Mouse (Mus musculus) small intestine, adult 10 weeks (tissue): ENCODE results near the gene Vwa3a. TPM values are rescaled to one million over a fixed set of nuclear protein-coding genes. Genes with fewer than 3 reads are reported as not detected.

Experiments
- polyA plus RNA-seq: library from polyadenylated mRNA; stranded (reverse); fragments of 350-450 nt; fragmentation: Illumina TruSeq; extraction: RNeasy Lipid Tissue Mini Kit (QIAGEN cat#74804); gene quantifications from one replicate; pipeline ENCODE4 v1.2.3, GENCODE M21; 2014; ENCODE audit warnings: low replicate concordance

The Vwa3a gene
- not detected for polyA plus RNA-seq

DNA sequence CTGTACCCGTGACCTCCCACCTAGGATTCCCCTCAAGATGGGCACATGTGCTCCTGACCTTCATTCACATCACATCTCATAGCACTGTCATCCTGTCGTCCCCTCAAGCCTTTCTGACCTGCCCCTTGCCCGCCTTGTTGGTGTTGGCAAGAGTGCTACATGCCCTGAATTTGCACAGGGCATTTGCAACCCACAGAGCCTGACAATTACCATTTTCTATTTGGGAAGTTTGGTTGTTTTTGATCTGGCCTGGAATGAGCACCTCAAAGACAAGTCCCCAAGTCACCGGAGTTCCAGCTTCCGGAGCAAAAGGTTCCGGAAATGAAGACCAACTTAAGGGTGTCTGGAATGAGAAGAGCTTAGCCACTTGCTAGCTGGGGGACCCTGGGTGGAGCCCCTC is at the start of gene Vwa3a:
Gene Vwa3a (plus strand): TSS at position 301 of the 400 bp plus-strand sequence.

DNA sequence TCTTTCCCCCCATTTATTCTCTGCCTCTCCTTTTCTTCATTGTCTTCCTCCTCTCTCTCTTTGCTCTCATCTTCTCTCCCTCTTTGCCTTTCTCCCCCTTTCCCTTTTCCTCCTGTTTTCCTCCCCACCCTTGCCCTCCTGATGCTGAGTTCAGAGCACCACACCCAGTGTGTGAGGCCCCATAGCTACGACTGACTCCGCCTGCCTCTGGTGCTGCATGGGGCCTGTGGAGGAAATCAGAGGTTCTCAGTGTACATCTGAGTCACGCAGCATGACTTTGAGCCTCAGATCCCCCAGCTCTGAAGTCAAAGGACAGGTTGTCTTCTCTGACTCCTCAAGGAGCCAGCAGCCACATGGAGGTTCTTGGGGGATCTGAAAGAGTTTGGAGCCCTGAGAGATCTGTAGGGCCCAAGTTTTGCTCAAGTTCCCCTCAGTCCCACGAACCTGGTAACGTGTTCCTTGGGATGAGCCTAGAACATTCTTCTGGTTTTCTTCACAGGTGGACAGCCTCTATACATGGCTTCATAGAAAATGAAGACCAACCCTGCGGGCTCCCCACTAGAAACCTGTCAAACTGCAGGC is 72.8 kb downstream of the Vwa3a start, which contains the start of gene Gm5737:
Gene Gm5737 (plus strand): TSS at position 532 of the 582 bp plus-strand sequence.

DNA sequence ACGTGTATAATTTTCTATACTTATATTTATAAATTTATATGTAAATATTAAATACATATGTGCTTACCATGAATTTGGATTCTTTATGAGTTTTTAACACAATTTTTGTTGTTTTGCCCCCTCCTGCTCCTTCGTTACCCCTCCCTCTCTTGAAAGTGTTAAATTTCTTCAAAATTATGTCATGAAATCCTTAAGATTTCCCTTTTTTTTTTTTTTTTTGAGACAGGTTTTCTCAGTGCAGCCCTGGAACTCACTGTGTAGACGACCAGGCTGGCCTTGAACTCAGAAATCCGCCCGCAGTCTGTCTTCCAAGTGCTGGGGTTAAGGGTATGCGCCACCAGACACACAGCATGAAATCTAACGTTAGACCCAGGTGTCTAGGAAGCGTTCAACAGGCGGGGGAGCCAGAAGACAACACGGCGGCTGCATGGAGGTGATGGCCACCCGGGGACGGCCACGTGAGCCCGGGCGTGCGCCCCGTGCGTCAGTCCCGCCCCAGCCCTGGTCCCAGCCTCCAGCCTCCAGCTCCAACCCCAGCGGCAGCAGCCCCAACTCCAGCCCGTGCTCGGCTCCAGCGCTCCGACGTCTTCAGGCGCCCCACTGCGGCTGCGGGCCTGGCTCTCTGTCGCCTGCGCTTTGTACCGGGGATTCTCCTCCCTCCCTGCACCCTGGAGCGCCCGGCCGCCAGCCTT is 103.4 kb downstream of the Vwa3a start, which contains the start of gene Eef2k:
Gene Eef2k (plus strand): TSS at position 487 of the 692 bp plus-strand sequence.

Other genes with a start within 250 kb of the Vwa3a start
- gene Uqcrc2, start 104.1 kb upstream of the Vwa3a start, polyA plus RNA-seq: 730 TPM
- gene Pdzd9, start 69.0 kb upstream of the Vwa3a start, polyA plus RNA-seq: not detected
- 23.7 TPM for gene Mosmo, start 61.7 kb upstream of the Vwa3a start, polyA plus RNA-seq
- gene Gm5737, start 73.0 kb downstream of the Vwa3a start, polyA plus RNA-seq: not detected
- 2.9 TPM for gene Eef2k, start 103.5 kb downstream of the Vwa3a start, polyA plus RNA-seq
- gene Polr3e, start 178.4 kb downstream of the Vwa3a start, polyA plus RNA-seq: 7.6 TPM
- gene Cdr2, start 243.0 kb downstream of the Vwa3a start, polyA plus RNA-seq: 190 TPM
- 0.52 TPM for gene Mfsd13b, start 243.2 kb downstream of the Vwa3a start, polyA plus RNA-seq